Mouse (Mus musculus): ENCODE data around the gene Katnal1. TPM values are rescaled to one million over a fixed set of nuclear protein-coding genes. Genes with fewer than 3 reads are reported as not detected.

The Katnal1 gene
- total and polyA plus RNA-seq, 2 experiments from 2014 or later = 28.1 to 33.7 TPM

DNA sequence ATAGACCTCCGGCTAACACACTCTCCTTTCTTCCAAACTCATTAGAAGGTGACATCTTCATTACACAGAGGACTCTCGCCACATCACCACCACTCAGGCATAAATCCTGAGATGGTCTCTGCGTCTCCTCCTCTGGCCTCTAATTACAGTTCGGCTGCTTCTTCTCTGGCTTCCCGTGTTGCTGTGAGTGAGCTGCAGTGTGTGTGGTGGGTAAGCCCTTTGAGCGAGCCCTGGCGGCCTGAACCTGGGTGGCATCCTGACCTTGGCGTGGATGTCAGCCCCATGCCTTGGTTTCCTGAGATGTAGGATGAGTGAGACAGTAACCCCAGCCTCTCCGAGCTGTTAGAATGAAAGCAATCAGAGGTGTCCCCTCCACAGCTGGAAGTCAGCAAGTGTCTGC lies 19.5 kb upstream of the Katnal1 start:
- H3K9me3 ChIP-seq (ENCODE audit: low read length) = no peaks in the 10 kb centered on the region
- WGBS = 66% methylated on average over 9 of the region's 9 CpGs
- H3K4me3 ChIP-seq (ENCODE audit: low read length) = no peak overlapping the region
- no peak for ATAC-seq
- H3K9ac ChIP-seq (replicated peaks; ENCODE audit: low read length) = no peak overlapping the region
- no peak for TF ChIP-seq CTCF (IDR thresholded peaks at IDR 0.05; ENCODE audit: low read depth)
- DNase-seq (ENCODE audit: low spot score) = no peak
- no peaks in the 10 kb centered on the region for H3K27me3 ChIP-seq (ENCODE audit: insufficient read depth, low read length)
- no peak overlapping the region for H3K4me2 ChIP-seq (ENCODE audit: low read depth, low read length)
- no peaks in the 10 kb centered on the region for H3K4me1 ChIP-seq (ENCODE audit: insufficient read depth, low read length)
- no peak overlapping the region for H3K27ac ChIP-seq
- no peaks in the 10 kb centered on the region for H3K36me3 ChIP-seq (ENCODE audit: insufficient read depth, low read length)

DNA sequence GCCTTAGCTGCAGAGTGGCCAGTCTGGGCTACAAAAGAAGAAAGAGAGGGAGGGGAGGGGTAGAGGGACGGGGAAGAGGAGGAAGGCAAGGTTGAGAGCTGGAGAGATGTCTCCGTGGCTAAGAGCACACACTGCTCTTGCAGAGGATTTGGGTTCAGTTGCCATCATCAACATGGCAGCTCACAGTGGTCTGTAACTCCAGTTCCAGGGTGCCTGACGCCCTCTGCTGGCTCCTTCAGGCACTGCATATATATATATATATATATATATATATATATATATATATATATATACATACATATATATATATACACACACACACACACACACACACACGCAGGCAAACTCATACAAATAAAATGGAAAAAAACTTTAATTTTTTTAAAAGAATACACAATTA lies 18.3 kb upstream of the Katnal1 start:
- Histone ChIP-seq H3K9ac (replicated peaks; ENCODE audit: low read length) (no peak overlapping the region), H3K27ac (no peak overlapping the region), H3K27me3 (ENCODE audit: insufficient read depth, low read length) (no peaks in the 10 kb centered on the region), H3K4me3 (ENCODE audit: low read length) (no peak overlapping the region), H3K4me1 (ENCODE audit: insufficient read depth, low read length) (no peaks in the 10 kb centered on the region), H3K4me2 (ENCODE audit: low read depth, low read length) (no peak overlapping the region), H3K36me3 (ENCODE audit: insufficient read depth, low read length) (no peaks in the 10 kb centered on the region), H3K9me3 (ENCODE audit: low read length) (no peaks in the 10 kb centered on the region)
- ATAC-seq (no peak), DNase-seq (ENCODE audit: low spot score) (no peak)
- TF ChIP-seq CTCF (IDR thresholded peaks at IDR 0.05; ENCODE audit: low read depth) = 0 out of 2 replicates have a peak, but pooled peaks have one; percentile 24
- WGBS = 79% methylated on average over 4 of the region's 4 CpGs

GRCm38 (mm10) chr5:148946787-148947186 lies 17.7 kb upstream of the Katnal1 start:
- DNase-seq (ENCODE audit: low spot score) (no peak), ATAC-seq (no peak)
- no peaks in the 10 kb centered on the region for H3K27me3 ChIP-seq (ENCODE audit: insufficient read depth, low read length)
- no peaks in the 10 kb centered on the region for H3K4me1 ChIP-seq (ENCODE audit: insufficient read depth, low read length)
- WGBS = 83% methylated on average over 5 of the region's 5 CpGs
- H3K9ac ChIP-seq (replicated peaks; ENCODE audit: low read length) = no peak overlapping the region
- no peak overlapping the region for H3K4me2 ChIP-seq (ENCODE audit: low read depth, low read length)
- H3K9me3 ChIP-seq (ENCODE audit: low read length) = no peaks in the 10 kb centered on the region
- H3K36me3 ChIP-seq (ENCODE audit: insufficient read depth, low read length) = no peaks in the 10 kb centered on the region
- no peak overlapping the region for H3K27ac ChIP-seq
- no peak overlapping the region for H3K4me3 ChIP-seq (ENCODE audit: low read length)
- peak; percentile 39; the same call in 1 of the 2 replicates for TF ChIP-seq CTCF (IDR thresholded peaks at IDR 0.05; ENCODE audit: low read depth)

GRCm38 (mm10) chr5:148945735-148946134 lies 16.6 kb upstream of the Katnal1 start:
- no peaks in the 10 kb centered on the region for H3K9me3 ChIP-seq (ENCODE audit: low read length)
- H3K9ac ChIP-seq (replicated peaks; ENCODE audit: low read length) = no peak overlapping the region
- no peak overlapping the region for H3K4me2 ChIP-seq (ENCODE audit: low read depth, low read length)
- H3K4me3 ChIP-seq (ENCODE audit: low read length) = no peak overlapping the region
- H3K27me3 ChIP-seq (ENCODE audit: insufficient read depth, low read length) = no peaks in the 10 kb centered on the region
- H3K4me1 ChIP-seq (ENCODE audit: insufficient read depth, low read length) = no peaks in the 10 kb centered on the region
- 57% methylated on average over 2 of the region's 2 CpGs for WGBS
- ATAC-seq (no peak), DNase-seq (ENCODE audit: low spot score) (peak; percentile 35)
- no peak overlapping the region for H3K27ac ChIP-seq
- no peak for TF ChIP-seq CTCF (IDR thresholded peaks at IDR 0.05; ENCODE audit: low read depth)
- no peaks in the 10 kb centered on the region for H3K36me3 ChIP-seq (ENCODE audit: insufficient read depth, low read length)

GRCm38 (mm10) chr5:148944024-148944423 lies 14.9 kb upstream of the Katnal1 start:
- Histone ChIP-seq H3K4me2 (ENCODE audit: low read depth, low read length) (no peak overlapping the region), H3K27me3 (ENCODE audit: insufficient read depth, low read length) (no peaks in the 10 kb centered on the region), H3K27ac (no peak overlapping the region), H3K9me3 (ENCODE audit: low read length) (no peaks in the 10 kb centered on the region), H3K36me3 (ENCODE audit: insufficient read depth, low read length) (no peaks in the 10 kb centered on the region), H3K4me3 (ENCODE audit: low read length) (no peak overlapping the region), H3K4me1 (ENCODE audit: insufficient read depth, low read length) (no peaks in the 10 kb centered on the region), H3K9ac (replicated peaks; ENCODE audit: low read length) (no peak overlapping the region)
- DNase-seq (ENCODE audit: low spot score) (no peak), ATAC-seq (no peak)
- WGBS = 48% methylated on average over 8 of the region's 8 CpGs
- no peak for TF ChIP-seq CTCF (IDR thresholded peaks at IDR 0.05; ENCODE audit: low read depth)

DNA sequence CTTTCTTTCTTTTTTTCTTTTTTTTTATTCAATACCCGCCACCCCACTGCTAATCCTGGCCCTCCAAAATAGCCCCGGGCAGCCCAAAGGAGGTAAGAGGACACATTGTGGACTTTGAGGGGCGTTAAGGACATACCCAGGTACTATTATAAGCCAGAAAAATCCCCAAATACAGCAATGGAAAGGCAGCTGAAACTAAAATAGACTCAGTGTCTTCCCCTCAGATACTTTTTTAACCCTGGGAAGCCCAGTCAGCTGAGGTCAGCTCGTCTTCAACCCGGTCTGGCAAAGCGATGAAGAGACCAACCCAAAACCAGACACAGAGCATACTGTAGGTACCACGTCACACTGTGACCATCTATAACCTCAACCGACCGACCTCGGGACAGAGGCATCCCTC lies 14.3 kb upstream of the Katnal1 start:
- DNase-seq (ENCODE audit: low spot score) (no peak), ATAC-seq (no peak)
- no peak overlapping the region for H3K27ac ChIP-seq
- no peaks in the 10 kb centered on the region for H3K9me3 ChIP-seq (ENCODE audit: low read length)
- TF ChIP-seq CTCF (IDR thresholded peaks at IDR 0.05; ENCODE audit: low read depth) = no peak
- WGBS = 60% methylated on average over 10 of the region's 10 CpGs
- no peaks in the 10 kb centered on the region for H3K27me3 ChIP-seq (ENCODE audit: insufficient read depth, low read length)
- H3K4me1 ChIP-seq (ENCODE audit: insufficient read depth, low read length) = no peaks in the 10 kb centered on the region
- no peak overlapping the region for H3K9ac ChIP-seq (replicated peaks; ENCODE audit: low read length)
- H3K4me3 ChIP-seq (ENCODE audit: low read length) = no peak overlapping the region
- H3K36me3 ChIP-seq (ENCODE audit: insufficient read depth, low read length) = no peaks in the 10 kb centered on the region
- no peak overlapping the region for H3K4me2 ChIP-seq (ENCODE audit: low read depth, low read length)

DNA sequence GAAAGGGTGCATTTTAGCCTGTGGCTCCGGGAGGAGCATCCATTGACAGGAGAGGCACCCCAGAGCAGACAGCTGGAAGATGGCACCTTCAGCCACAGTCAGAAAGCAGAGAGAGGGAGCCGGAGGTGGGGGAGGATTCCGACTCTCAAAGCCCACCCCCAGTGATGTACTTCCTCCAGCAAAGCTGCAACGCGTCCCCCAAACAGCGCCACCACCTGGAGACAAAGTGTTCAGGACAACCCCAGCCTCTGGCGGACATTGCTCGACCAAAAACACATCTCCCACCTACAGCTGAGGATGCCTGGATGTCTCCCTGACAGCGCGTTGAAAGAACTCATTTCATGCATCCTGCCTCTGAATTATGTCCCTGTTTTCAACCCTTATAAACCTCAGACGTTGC lies 13.8 kb upstream of the Katnal1 start:
- H3K9me3 ChIP-seq (ENCODE audit: low read length) = no peaks in the 10 kb centered on the region
- TF ChIP-seq CTCF (IDR thresholded peaks at IDR 0.05; ENCODE audit: low read depth) = peak; percentile 55
- H3K27ac ChIP-seq = no peak overlapping the region
- H3K27me3 ChIP-seq (ENCODE audit: insufficient read depth, low read length) = no peaks in the 10 kb centered on the region
- ATAC-seq = peak; percentile 46; the same call in 1 of the 2 replicates
- DNase-seq (ENCODE audit: low spot score) = peak; percentile 53
- no peak overlapping the region for H3K4me3 ChIP-seq (ENCODE audit: low read length)
- H3K9ac ChIP-seq (replicated peaks; ENCODE audit: low read length) = no peak overlapping the region
- 43% methylated on average over 11 of the region's 11 CpGs for whole genome bisulfite sequencing
- H3K36me3 ChIP-seq (ENCODE audit: insufficient read depth, low read length) = no peaks in the 10 kb centered on the region
- H3K4me2 ChIP-seq (ENCODE audit: low read depth, low read length) = no peak overlapping the region
- H3K4me1 ChIP-seq (ENCODE audit: insufficient read depth, low read length) = no peaks in the 10 kb centered on the region
